Mouse (Mus musculus) v-Abl transformed pro-B cells (cell line): ENCODE measurements at regions not wholly inside any gene's neighbourhood (a gene's known extent, or its start where the extent isn't known, plus 50 kb on each side); places are given as distances from the start of the nearest gene placed in this dataset.

Experiments used
- in situ Hi-C, 2 experiments: fragments of 400-800 bp; cut with MboI; formaldehyde crosslinking; loops; one replicate each; pipeline ENCODE4 v1.15.1; 2025; ENCODE audit not compliant: unreplicated experiment in 2 of 2

DNA sequence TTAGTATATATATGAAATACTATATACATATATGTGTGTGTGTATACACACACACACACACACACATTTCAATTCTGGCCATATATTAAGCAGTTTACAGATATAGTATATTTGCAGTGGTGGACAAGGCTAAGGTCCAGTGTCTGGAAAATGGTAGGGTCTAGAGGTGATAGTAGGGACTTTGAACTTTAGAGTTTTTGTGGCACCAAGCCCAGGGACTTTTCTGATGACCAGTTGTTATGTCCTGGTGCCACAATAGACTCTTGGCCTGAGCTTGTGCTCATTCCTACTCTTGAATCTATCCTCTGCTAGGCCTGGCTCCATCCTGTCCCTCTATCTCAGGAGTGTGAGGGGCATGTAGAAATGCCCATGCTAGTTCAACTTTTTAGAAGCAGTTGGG, 454.0 kb downstream of the Pik3r1 start:
- in situ Hi-C loops: no loop called here

DNA sequence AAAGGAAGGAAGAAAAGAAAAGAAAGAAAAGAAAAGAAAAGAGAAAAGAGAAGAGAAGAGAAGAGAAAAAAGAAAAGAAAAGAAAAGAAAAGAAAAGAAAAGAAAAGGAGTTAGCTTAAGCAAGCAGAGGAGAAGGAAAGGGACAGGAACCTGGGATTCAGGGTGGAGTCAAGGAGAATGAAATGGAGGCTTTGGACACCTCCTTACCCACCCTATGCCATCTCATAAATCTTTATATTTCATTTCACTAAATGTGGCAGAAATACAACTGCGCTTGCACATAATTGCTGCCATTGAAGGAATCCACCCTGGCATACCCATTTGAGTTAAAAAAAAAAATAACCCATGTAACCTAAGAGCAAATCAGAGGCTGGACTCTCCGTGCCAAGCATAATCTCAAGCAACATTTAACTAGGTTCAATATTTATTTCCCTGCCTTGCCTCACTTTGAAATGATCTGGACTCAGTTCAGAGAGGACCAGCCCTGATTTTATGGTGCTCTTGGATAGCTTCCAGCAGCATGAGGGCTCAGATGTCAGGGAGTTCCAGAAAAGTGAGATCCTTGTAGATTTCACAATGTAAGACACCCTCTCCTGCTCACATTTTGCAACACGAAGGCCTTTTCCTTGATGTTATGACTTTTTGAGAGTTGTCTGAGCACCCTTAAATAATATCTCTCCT, 456.2 kb downstream of the Pik3r1 start:
- in situ Hi-C loops: no loop called here

DNA sequence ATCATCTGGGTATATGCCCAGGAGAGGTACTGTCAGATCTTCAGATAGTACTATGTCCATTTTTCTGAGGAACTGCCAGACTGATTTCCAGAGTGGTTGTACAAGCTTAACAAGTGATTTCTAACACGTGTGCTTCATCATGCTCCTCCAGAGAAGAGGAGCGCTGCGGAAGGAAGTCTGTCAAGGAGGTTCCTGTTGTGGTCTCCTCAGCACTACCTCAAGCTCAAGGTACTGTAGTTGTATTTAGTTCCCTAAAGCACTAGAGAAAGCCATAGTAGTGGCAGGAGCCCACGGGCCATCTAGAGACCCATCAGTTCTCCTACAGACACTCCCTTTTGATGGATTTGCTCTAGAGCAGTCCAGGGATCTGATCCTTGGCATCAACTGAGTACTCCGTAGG, 459.3 kb downstream of the Pik3r1 start:
- in situ Hi-C loops: no loop called here

DNA sequence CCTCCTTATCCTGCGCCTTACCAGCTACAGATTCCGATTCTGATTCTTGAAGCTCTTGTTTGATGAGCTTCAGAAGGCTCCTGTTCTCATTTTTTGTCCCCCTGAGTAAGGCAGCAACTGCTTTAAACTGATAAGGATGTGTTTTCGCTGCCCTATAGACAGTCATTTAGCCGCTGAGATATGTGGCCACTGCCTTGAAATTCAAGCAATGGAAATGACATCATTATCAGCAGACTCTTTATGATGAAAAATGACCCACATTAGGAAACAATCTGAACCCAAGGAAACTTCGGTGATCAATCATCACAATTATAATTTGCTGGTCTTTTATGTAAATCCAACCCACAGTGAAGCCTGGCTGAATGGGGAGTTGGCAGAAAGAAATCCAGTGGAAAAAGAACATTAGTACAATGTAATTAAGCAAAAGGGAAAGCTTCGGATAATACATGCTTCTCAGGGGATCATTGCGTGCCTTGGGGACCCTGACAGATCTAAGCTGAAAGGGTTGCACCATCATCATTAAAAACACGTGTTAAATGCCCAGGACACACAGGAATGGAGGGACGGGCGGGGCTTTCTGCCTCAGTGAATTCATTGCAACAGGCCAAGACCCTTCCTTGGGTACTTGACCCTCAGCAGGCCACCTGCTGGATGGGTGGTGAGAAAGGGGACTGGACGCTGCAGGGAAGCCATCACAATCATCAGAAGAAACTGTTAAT, 462.2 kb downstream of the Pik3r1 start:
- in situ Hi-C loops: no loop called here

DNA sequence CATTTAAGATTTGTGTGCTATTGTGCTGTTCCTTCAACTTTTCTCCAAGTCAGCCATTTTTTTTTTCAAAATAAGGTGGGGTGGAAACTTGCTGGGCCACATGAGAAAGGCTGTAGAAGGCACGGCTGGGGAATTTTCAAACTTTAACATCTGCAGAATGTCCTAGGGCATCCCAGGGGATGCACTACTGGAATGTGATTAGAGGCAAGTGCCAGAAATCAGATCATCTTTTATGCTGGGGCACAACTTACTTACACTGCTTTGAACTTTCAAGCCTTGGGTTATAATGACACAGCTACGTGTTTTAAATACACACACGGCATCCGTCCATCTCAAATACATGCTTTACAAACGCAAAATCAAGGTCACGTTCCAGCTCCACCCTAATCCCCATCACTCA, 463.0 kb downstream of the Pik3r1 start:
- in situ Hi-C loops: no loop called here

DNA sequence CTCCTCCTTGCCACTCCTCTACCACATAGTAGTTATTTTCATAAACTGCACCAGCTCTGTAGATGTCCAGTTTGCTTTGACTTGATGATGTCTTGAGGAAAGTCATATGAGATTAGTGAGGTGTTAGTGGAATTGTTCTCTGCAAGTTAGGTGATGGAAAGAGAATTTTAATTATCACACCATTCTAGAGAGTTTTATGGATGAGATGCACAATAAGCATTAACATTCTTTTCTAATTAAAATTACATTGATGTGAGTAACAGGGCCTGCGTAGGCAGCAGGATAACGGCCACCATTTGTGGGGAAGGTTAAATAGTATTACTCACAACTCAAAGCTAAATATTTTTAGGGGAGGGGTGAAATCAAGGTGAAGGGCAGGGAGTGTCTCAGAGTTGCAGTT, 466.7 kb downstream of the Pik3r1 start:
- in situ Hi-C loops: no loop called here

DNA sequence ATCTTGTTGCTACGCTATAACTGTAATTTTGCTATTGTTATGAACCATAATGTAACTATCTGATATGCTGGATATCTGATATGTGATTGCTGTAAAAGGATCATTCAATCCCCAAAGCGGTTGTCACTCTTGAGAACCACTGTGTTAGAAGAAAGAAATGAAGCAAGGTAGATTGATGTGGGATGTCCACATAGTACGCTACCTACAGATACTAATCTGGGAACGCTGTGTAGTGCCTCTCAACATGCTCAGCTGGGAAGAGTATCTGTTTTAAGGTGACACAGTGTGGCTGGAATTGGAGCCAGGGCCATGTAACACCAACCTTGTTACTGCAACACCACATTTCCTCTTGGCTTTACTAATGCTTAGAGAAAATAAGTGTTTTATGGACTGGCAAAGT, 456.2 kb upstream of the Slc30a5 start:
- in situ Hi-C loops: no loop called here

DNA sequence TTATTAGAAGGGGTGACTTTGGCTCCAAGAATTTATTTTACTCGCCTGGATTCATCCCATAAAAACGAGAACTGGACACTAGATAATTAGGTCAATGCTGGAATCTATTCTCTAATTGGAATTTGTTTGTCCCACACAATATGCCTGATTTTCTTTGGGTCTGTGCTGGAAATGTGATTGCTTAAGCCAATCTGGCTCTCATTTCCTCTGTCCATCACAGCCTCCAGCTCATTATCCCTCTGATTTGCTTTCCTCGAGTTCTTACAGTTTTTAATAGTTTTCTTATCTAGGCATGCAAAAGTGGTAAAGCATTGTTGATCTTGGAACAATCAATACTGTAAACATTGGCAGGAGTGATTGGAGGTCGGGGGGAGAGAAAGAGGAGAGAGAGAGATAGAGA, 453.9 kb upstream of the Slc30a5 start:
- in situ Hi-C loops: no loop called here

DNA sequence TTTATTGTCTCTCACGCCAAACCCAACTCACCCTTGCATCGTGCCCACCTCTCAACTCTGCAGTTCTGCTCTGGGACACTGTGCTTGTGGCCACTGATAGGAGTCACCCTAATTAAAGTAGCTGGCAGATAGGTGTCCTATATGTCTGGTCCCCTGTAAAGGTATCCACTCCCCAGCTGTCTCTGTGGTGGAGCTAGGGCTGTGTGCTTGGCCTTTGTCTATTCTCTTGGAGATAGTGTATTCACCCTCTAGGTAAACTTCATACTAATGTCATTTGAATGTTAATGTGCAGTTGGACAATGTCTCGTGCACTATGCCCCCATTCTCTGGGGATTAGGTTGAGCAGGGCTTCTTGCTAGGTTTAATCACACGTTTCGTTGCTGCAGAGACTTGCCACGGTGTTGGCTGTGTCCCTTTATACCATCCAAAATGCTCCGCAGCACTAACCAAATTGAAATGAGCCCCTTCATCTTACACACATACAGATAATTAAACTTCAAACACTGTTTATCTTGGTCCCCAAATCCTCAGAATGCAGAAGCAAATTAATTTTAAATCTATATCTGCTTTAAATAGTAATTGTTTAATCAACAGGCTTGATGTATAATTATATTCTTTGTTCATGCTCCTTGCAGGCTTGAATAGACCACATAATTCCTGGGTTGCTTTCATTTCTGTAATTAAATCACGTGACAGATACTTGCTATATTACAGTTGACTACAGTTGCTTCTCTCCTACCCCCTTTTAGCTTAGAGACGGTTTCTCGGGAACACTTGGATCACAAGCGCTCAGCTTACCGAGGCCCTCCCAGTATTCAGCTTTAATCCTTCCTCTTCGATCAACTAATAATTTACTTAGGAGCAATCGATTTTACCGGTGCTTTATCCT, 453.0 kb upstream of the Slc30a5 start:
- in situ Hi-C loops: no loop called here

DNA sequence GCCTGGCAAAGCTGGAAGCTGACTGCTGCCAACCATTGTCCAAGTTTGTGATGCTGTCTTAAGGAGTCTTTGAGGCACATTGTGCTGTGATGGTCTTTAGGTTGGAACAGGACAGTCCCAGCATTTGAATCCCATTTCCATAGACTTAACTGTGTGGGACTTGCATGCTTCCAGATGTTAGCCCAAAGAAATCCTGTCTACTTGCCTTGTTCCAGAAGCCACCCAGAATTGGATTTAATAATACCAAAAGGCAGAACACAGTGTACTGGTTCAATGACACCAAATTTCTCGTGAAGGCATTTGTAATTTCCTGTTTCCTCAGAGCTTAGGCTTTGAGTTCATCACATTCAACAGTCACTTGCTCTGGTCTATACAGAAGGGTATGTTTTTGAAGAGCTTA, 444.9 kb upstream of the Slc30a5 start:
- in situ Hi-C loops: no loop called here

DNA sequence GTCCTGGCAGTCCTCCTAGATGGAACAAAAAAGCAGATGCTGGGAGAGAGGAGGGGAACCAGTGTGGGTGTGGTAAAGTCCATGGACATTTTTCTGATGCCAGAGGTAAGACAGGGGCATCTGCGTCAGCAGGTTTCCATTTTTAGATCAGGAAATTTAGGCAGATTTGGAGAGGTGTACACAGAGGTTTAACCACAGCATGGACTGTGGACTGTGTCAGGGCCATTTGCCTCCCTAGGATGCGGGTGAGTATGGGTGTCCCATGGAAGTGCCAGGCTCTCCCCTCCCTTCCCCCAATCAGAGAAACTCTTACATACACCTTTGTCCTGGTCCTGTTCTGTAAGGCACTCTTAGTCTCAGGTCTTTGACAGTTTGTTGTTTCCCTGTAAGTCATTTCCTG, 443.5 kb upstream of the Slc30a5 start:
- in situ Hi-C loops: no loop called here

DNA sequence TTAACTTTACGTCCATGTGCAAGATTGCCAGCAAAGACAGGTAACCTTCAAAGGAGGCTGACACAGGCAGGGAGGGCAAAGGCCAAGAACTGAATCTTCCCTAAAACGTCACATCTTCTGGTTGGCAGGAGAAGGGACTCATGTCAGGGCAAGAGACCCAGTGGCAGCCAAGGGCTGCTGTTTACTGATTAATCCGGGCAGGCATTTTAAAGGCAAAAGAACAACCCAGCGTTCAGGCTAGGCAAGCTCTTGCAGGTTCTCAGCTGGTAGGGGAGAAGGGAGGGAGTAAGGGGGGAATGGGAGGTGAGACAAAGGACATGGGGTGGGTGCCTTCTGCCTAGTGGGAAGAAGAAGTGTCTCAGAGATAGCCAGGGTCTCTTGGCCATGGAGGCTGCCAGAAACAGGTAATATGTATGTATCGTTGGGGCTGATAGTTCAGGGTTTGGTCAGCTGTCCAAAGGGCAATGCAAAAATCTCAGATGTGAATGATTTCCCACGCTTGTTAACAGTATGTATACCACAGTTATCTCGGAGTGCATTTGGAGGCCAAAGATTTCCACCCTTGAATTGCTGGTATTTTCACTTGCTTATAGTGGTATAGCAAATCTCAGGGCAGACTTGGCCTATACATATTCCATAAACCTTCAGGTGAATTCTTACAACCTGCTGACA, 441.4 kb upstream of the Slc30a5 start:
- in situ Hi-C loops: no loop called here

DNA sequence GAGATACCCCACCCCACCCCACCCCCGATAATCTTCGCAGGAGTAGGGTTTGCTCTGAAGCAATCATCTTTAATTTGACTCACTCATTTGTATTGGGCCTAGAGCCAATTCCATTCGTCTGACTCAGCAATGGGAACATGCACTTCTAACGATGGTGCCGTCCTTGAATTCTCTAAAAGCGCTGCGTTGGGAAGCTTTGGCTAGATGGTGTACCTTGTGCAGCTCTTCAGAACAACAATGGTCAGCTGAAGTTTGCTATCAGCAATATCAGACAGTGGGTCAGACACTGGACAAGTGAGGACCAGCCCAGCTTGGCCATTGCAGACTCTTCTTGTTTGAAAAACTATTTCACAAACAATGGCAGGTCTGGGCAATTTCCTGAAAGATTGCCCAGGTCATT, 440.1 kb upstream of the Slc30a5 start:
- in situ Hi-C loops: no loop called here

DNA sequence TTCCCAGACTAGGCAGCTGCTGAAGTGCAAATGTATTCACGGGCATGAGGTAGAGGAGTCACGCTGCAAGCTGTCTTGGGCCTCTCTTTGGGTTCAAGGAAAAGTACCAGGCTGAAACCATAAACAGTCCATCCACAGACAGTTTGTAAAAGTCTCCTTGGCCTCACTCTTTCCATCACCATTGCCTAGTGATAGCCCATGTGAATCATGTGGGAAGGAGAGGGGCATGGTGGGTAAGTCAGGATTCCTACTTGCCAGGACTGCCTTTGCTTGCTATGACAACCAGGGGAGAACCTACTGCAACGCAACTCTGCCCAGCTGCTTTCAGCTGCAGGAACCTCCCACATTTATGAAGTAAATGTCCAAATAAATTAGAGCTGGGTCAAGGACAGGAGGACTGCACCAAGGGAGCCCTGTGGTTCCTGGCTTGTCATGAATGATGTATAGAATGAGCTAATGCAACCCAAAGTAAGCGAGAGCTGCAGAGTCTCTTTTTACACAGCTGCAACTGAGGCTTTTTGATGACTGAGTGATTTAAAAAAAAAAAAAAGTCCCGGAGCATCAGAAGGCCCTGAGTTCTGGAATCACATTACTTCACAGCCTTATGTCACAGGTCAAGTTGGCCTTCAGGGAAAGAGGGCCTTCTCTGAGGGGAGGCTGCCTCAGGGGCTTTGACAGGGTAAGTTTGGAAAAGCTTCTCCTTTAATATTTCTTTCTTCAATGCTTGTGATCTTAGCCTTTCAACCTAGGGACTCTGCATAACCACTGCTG, 420.7 kb upstream of the Slc30a5 start:
- in situ Hi-C loops: no loop called here

DNA sequence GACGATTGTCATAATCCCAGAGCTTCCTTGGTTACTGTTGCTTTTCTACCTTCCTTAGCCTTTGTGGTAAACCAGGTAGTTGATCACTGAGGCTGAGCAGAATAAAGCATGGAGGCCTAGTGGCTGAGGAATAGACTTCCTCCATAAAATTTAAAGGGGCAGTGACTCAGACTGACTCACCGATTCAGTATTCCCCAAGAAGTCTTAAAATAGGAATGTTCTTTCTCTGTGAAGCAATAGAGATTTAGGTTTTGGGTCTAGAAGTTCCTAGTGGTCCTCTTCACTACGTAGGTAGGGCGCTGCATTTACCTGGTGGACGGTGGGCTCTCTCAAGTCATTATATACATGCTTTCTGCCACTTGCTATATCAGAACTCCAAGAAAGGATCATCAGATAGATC, 416.1 kb upstream of the Slc30a5 start:
- in situ Hi-C loops: no loop called here

DNA sequence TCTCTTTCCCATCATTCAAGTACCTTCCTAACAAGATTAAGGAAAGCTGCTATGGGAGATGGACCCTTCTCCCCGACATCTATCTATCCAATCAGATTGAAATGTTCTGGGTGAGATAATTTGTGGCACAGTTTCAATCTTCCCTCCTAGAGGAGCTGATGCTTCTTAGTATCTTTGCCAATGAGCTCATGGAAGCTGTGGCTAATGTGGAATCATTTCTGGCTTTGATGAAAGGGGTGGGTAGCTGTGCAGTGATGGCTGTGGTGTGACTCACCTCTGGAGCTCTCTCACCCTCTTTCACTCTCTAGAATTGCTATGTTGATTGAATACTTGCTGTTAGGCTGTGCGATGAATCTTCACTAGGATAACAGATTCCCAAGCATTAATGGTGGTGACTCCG, 411.1 kb upstream of the Slc30a5 start:
- in situ Hi-C loops: no loop called here

DNA sequence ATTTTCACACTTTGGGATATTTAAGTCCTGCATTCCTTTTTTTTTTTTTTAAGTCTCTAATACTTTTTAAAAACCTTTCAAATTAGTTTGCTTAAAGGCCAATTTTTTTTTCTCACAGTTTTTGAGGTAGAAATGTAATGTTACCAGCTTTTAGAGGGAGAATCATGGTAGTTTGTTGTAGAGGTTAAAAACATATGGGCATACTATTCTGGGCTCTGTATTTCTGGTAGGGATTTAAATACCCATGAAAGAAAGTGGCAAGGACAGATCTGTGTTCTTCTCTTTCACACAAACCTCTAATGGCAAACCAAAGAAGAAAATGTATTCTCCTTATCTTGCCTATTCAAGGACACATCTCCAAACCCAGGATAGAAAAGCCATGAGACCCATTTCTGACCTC, 405.6 kb upstream of the Slc30a5 start:
- in situ Hi-C loops: no loop called here

DNA sequence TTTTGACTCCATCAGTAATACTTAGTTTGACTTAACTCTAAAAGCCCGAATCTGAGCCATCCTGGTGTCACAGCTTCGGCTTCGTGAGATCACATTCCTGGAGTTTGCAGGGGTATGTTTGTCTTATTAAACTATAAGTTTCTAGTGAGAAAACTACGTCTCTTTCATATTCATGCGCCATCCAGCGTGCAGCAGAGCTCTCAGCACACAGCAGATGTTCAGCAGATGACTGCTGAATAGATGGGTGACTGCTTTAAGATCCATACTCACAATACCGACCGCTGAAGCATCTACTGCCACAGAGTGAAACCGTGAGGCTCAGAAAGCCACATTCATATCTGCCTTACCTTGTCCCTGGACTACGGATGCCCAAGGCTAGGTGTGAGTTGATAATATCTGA, 403.8 kb upstream of the Slc30a5 start:
- in situ Hi-C loops: no loop called here

DNA sequence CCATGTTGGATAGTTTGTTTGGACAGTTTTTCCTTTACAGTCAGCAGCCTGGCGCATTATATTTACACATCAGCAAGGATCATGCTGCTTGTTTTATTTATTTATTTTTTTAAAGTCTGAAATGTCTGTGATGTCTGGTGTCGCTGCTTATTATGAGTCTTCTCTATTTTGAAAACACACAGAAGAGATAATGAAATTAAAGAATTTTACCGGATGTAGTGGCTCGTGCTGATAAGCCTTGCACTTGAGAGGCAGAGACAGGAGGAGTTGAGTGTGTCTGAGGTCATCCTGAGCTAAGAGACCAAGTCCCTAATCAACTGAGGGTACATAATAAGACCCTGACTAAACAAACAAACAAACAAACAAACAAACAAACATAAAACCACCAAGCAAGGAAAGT, 402.6 kb upstream of the Slc30a5 start:
- in situ Hi-C loops: no loop called here

DNA sequence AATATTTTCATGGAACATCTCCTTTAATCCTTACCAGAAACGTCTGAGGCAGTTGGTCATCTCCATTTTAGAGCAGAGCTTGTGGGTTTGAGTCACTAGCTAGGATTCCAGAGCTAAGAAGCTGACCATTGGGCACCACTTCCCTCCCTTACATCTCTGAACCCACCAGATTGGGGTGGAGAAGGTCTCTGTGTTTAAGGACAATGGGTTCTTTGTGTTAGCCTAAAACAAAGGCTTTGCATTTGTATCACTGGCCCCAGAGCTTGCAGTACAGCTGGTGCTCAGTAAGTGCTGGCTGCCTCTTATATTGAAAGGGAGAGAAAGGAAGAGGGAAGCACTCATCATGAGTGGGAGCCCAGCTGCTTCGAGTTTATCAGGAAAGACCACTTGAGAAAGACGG, 401.9 kb upstream of the Slc30a5 start:
- in situ Hi-C loops: no loop called here
